Mouse (Mus musculus) hindbrain, embryonic 12.5 days (tissue): ENCODE measurements around the gene Ptprk. TPM values are rescaled to one million over a fixed set of nuclear protein-coding genes. Genes with fewer than 3 reads are reported as not detected.

Experiments
- ATAC-seq: fragments of 200-750 bp; cut with Nextera tagmentation; 2 replicates; pipeline ENCODE4 v1.8.0; 2017; ENCODE audit warnings: moderate TSS enrichment; ENCODE audit not compliant: low FRiP score
- H3K27ac ChIP-seq: fragments of 300-500 bp; sonication (generic); 2 replicates; pipeline ENCODE4 v1.5.1; 2016; ENCODE audit warnings: mild to moderate bottlenecking
- H3K27me3 ChIP-seq: fragments of 300-500 bp; sonication (generic); 2 replicates; pipeline ENCODE4 v1.6.1; 2016; ENCODE audit warnings: mild to moderate bottlenecking
- H3K36me3 ChIP-seq: fragments of 300-500 bp; sonication (generic); 2 replicates; pipeline ENCODE4 v1.6.1; 2016; ENCODE audit warnings: mild to moderate bottlenecking
- H3K4me1 ChIP-seq: fragments of 300-500 bp; sonication (generic); 2 replicates; pipeline ENCODE4 v1.6.1; 2016
- H3K4me2 ChIP-seq: fragments of 300-500 bp; sonication (generic); replicated peaks from 2 replicates; pipeline ENCODE4 v1.6.1; 2016; ENCODE audit warnings: mild to moderate bottlenecking
- H3K4me3 ChIP-seq: fragments of 300-500 bp; sonication (generic); 2 replicates; pipeline ENCODE4 v1.5.1; 2016; ENCODE audit warnings: mild to moderate bottlenecking
- H3K9ac ChIP-seq: fragments of 300-500 bp; sonication (generic); 2 replicates; pipeline ENCODE4 v1.6.1; 2016; ENCODE audit warnings: mild to moderate bottlenecking, moderate library complexity
- H3K9me3 ChIP-seq: fragments of 300-500 bp; sonication (generic); replicated peaks from 2 replicates; pipeline ENCODE4 v1.6.1; 2016; ENCODE audit warnings: mild to moderate bottlenecking
- WGBS: fragments of 180-500 bp; shearing (Covaris S2); methylation state at CpG from one replicate; pipeline ENCODE4 v1.1.7; 2016; 5-methylcytosine and 5-hydroxymethylcytosine counted together
- polyA plus RNA-seq: library from polyadenylated mRNA; unstranded; fragments of >200 nt; fragmentation: Nextera tagmentation; extraction: Ambion mirVana; gene quantifications from 2 replicates; pipeline ENCODE4 v1.2.1, GENCODE M21; 2016

The Ptprk gene
- polyA plus RNA-seq, 1 experiment from 2014 or later: 31.9 TPM

DNA sequence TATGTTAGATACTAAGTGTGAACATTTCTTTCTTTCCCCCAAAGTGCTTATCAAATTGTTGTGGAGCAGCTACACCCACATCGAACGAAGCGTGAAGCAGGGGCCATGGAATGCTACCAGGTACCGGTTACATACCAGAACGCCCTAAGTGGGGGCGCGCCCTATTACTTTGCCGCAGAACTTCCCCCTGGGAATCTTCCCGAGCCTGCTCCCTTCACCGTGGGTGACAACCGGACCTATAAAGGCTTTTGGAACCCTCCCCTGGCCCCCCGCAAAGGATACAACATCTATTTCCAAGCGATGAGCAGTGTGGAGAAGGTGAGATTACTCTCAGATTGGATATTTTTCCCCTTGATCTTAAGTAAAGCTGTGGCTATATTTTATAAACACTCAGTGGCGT lies 418.2 kb downstream of the Ptprk start:
- Histone ChIP-seq H3K27me3 (no peaks in the 10 kb centered on the region), H3K4me3 (no peak overlapping the region)
- WGBS: 25% methylated on average over 14 of the region's 14 CpGs

DNA sequence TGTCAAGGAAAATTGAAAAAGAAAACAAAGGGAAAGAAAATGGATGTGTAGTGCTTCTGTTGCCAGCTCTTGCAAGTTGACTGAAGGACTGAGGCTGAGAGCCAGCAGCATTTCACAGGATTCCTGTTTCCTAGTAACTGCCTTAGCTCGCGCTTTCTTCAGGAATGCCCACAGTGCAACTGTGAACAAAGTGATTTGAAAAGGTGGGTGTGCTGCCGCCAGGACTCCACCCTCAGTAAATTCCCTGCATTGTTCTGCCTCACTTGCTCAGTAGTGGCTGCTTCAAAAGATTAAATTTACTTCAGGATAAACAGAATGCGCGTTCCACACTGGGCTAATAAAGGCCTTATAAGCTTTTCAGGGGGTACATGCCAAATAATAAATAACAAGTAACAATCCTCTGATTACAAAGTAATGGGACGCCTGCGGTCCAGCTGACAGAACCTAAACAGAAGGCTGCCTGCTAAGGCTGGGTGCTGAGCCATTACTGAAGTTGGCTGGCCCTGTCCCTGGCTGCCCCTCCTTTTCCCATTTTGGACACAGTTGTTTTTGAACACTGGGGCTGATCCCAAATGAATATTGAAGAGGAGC lies 418.7 kb downstream of the Ptprk start:
- 15% methylated on average over 7 of the region's 7 CpGs for WGBS
- Histone ChIP-seq H3K4me3 (no peak overlapping the region), H3K4me2 (peak overlapping the region; percentile 44), H3K27ac (peak overlapping the region; percentile 52; the same call in 1 of the 2 replicates), H3K27me3 (no peaks in the 10 kb centered on the region), H3K36me3 (no peaks in the 10 kb centered on the region), H3K9ac (no peak overlapping the region), H3K4me1 (peaks cover 12% of the 10 kb centered on the region), H3K9me3 (no peaks in the 10 kb centered on the region)
- peak; percentile 93 for ATAC-seq

More for the DNA sequence above, 418.2 kb downstream of the Ptprk start:
- Histone ChIP-seq H3K4me2 (peak overlapping the region; percentile 44), H3K9ac (no peak overlapping the region), H3K4me1 (peaks cover 12% of the 10 kb centered on the region), H3K27ac (peak overlapping the region; percentile 19), H3K9me3 (no peaks in the 10 kb centered on the region), H3K36me3 (no peaks in the 10 kb centered on the region)
- peak; percentile 41 for ATAC-seq

DNA sequence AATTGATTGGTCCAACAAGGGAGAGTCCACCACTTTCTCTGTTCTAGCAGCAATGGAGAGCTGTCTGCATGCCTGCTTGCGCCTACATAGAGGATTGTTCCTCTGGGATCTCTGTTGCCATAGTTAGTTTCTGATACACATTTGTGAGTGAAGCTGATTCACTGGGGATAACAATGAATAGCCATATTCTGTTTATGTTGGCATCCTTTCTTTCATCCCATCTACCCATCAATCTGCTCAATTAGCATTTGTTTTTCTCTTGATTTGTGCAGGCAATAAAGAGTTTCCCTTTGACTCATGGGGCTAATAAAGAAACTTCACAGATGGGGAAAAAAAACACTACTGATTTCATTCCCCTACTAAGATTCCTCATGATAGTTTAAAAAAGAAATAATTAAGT lies 423.2 kb downstream of the Ptprk start:
- no peaks in the 10 kb centered on the region for H3K27me3 ChIP-seq
- H3K4me3 ChIP-seq: no peak overlapping the region
- no peak overlapping the region for H3K27ac ChIP-seq
- 85% methylated on average over 1 of the region's 1 CpGs for WGBS
- H3K4me1 ChIP-seq: peaks cover 9% of the 10 kb centered on the region
- ATAC-seq: no peak
- H3K4me2 ChIP-seq: no peak overlapping the region
- H3K36me3 ChIP-seq: no peaks in the 10 kb centered on the region
- H3K9ac ChIP-seq: no peak overlapping the region
- no peaks in the 10 kb centered on the region for H3K9me3 ChIP-seq

DNA sequence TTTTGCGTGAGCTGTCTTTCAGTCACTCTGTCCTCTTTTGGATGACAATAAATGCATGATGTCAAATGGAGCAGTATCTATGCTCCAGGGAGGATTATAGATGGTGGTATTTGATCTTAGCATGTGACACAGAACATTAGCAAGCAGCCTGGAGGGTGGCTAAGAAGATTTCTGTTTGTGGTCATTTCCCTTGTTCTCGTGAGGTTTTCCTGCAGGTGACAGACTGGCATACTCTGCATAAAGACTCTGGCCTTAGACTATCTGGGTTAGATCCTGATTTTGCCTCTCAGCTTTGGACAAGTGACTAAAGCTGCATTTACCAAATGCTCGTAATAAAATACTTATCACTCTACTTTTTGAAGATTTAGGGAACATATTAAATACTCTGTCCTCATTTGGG lies 423.9 kb downstream of the Ptprk start:
- no peak for ATAC-seq
- WGBS: 89% methylated on average over 3 of the region's 3 CpGs
- H3K9me3 ChIP-seq: no peaks in the 10 kb centered on the region
- H3K4me1 ChIP-seq: peaks cover 2% of the 10 kb centered on the region
- H3K36me3 ChIP-seq: no peaks in the 10 kb centered on the region
- no peak overlapping the region for H3K9ac ChIP-seq
- no peak overlapping the region for H3K27ac ChIP-seq
- H3K4me3 ChIP-seq: no peak overlapping the region
- H3K4me2 ChIP-seq: no peak overlapping the region
- no peaks in the 10 kb centered on the region for H3K27me3 ChIP-seq

DNA sequence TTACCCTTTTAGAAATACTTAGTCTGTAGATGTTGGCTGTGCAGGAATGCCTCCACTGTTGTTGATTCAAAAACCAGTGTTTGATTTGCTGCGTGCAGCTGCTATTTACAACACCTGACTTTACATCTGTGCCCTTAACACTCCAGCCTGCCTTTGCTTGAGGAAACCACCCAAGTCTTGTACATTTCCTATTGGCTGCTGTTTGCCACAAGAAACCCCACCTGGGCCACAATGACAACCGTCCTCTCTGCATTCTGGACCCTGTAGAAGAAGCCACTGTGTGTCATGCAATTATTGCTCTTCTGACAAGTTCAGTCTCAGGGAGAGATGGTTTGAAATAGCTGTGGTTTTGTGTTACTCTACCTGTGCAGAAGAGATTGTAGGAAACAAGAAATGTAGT lies 439.0 kb downstream of the Ptprk start:
- Histone ChIP-seq H3K27ac (no peak overlapping the region), H3K36me3 (no peaks in the 10 kb centered on the region), H3K9me3 (no peaks in the 10 kb centered on the region), H3K9ac (no peak overlapping the region), H3K27me3 (no peaks in the 10 kb centered on the region), H3K4me1 (no peaks in the 10 kb centered on the region), H3K4me3 (no peak overlapping the region), H3K4me2 (no peak overlapping the region)
- ATAC-seq: no peak
- WGBS: 83% methylated on average over 2 of the region's 2 CpGs

DNA sequence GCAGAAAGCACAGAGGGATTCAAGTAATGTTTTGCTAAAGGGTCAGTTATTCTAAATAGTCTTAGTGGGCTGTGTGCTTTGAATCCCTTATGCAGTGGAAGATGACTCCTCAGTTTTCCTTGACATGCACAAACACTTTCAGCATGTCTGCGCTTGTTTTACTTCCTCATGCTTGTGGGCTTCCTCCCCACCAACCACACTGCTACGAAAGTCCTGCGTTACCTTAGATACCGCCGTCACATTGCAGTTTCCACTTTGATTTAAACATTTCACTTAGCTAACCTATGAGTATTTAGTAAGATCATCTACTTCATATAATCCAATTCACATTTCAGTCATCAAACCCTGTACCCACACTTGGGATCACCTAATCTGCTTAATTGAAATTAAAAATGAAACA lies 441.5 kb downstream of the Ptprk start:
- no peaks in the 10 kb centered on the region for H3K27me3 ChIP-seq
- ATAC-seq: no peak
- H3K4me1 ChIP-seq: no peaks in the 10 kb centered on the region
- H3K27ac ChIP-seq: no peak overlapping the region
- no peak overlapping the region for H3K9ac ChIP-seq
- H3K4me3 ChIP-seq: no peak overlapping the region
- no peaks in the 10 kb centered on the region for H3K9me3 ChIP-seq
- 94% methylated on average over 5 of the region's 5 CpGs for WGBS
- H3K36me3 ChIP-seq: no peaks in the 10 kb centered on the region
- no peak overlapping the region for H3K4me2 ChIP-seq

DNA sequence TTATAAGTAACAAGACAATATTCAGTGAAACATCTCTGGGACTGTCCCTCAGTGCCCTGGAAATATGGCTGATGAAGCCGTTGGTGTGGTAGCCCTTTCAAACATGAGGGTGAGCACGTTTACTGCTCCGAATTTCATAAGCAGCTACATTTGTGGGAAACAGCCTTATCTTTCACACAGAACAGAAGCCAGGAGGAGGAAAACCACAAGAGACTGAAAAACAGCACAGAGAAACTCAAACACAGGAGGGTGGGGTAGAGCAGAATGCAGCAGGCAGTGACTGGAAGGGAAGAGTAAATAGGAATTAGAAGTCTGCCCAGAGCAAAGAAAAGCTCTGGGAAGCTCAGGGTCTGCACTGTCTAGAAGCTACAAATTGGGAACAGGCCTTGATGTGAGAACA lies 443.7 kb downstream of the Ptprk start:
- no peak for ATAC-seq
- WGBS: 79% methylated on average over 3 of the region's 3 CpGs

DNA sequence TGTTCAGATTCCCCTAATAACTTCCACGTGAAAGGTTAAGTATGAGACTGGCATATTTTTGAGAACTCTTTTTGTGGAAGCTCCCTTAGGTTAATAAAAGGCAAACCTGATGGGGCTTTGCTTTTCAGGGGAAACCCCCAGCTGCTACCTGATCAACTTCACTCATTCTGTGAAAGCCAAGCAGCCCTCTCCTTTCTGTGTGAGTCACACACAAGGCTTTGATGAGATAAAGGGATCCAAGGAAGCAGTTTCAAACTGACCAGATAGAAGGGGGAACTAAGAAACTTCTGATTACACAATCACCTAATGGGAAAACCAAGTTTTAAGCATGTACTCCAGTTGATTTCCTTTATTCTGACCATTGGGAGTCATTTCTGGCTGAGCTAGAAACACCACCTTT lies 445.2 kb downstream of the Ptprk start:
- Histone ChIP-seq H3K4me3 (no peak overlapping the region), H3K4me1 (no peaks in the 10 kb centered on the region), H3K9me3 (no peaks in the 10 kb centered on the region), H3K36me3 (no peaks in the 10 kb centered on the region), H3K27me3 (no peaks in the 10 kb centered on the region), H3K27ac (no peak overlapping the region), H3K4me2 (no peak overlapping the region), H3K9ac (no peak overlapping the region)
- ATAC-seq: no peak
- 86% methylated on average over 1 of the region's 1 CpGs for WGBS

More for the DNA sequence above, 443.7 kb downstream of the Ptprk start:
- no peak overlapping the region for H3K9ac ChIP-seq
- no peaks in the 10 kb centered on the region for H3K27me3 ChIP-seq
- H3K4me1 ChIP-seq: no peaks in the 10 kb centered on the region
- no peaks in the 10 kb centered on the region for H3K9me3 ChIP-seq
- no peak overlapping the region for H3K4me3 ChIP-seq
- H3K4me2 ChIP-seq: no peak overlapping the region
- H3K27ac ChIP-seq: no peak overlapping the region
- H3K36me3 ChIP-seq: no peaks in the 10 kb centered on the region

DNA sequence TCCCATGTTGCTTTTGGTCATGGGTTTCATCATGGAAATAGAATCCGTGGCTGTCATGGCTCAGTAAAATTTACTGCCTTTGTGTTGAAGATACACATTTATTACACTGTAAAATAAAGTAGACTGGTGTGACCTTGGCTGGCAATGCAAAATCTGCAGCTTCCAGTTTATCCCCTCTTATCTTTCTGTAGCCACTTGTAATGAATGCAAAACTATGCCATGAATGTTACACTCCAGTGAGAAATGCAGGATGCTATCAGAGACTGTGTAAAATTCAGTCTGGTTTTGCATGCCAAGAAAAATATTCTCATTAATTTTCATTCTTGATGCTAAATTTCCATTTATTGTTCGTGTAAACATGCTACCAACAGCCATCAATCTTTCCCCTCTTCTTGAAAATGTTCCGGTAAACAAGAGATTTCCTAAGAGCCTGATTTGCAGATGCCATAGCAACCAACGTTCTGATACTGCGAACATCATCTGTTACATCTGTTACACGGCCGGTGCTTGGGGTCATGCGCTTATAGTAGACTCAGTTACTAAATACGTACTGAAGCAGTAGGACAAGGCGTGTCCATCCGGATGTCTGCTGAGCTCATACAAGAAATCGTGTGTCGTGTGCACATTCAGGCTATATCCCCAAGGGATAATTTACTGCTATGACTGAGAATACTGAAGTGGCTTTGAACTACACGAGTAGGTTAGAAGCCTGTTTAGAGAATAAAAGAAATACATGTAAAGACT lies 449.5 kb downstream of the Ptprk start:
- H3K27ac ChIP-seq: no peak overlapping the region
- H3K27me3 ChIP-seq: no peaks in the 10 kb centered on the region
- peak; percentile 52; the same call in 1 of the 2 replicates for ATAC-seq
- 73% methylated on average over 14 of the region's 14 CpGs for WGBS
- no peaks in the 10 kb centered on the region for H3K4me1 ChIP-seq
- no peak overlapping the region for H3K9ac ChIP-seq
- H3K9me3 ChIP-seq: no peaks in the 10 kb centered on the region
- no peaks in the 10 kb centered on the region for H3K36me3 ChIP-seq
- no peak overlapping the region for H3K4me2 ChIP-seq
- H3K4me3 ChIP-seq: no peak overlapping the region

DNA sequence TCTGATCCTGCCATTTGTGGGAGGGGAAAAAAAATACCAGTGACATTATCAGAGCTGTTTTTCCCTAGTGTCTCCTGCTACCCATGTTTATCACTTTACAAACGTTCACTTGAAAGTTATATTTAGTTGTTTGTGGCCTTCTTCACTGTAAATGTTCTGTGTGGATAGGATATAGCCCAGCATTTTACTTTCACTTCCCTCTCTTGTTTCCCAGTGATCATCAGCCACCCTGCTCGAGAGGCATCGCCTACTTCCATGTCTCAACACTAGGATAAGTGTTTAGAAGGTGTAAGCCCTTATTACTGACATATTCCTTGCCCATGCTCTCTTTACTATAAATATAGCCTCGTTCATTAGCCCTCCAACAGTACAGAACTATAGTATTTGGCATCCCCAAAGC lies 466.0 kb downstream of the Ptprk start:
- no peak overlapping the region for H3K4me2 ChIP-seq
- ATAC-seq: no peak
- no peaks in the 10 kb centered on the region for H3K4me1 ChIP-seq
- no peaks in the 10 kb centered on the region for H3K27me3 ChIP-seq
- WGBS: 83% methylated on average over 4 of the region's 4 CpGs
- no peak overlapping the region for H3K27ac ChIP-seq
- no peak overlapping the region for H3K4me3 ChIP-seq
- no peaks in the 10 kb centered on the region for H3K36me3 ChIP-seq
- no peak overlapping the region for H3K9ac ChIP-seq
- no peaks in the 10 kb centered on the region for H3K9me3 ChIP-seq

DNA sequence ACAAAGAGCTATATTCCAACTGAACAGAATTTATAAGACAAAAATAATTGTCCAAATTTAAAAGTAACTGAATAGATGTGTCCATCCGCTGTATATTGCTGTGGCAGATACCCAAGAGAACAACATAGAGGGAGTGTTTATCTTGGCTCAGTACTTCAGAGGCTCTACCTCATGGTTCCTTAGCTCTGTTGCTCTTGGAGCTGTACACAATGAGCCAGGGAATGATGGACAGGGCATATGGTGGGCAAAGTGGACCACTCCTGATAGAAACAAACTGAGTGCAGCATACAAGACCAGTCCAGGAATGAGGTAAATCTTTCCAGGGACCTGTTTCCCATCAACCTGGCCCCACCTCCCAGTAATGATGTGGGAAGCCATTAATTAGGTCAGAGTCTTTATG lies 468.1 kb downstream of the Ptprk start:
- ATAC-seq: no peak
- no peaks in the 10 kb centered on the region for H3K36me3 ChIP-seq
- H3K4me1 ChIP-seq: no peaks in the 10 kb centered on the region
- H3K27me3 ChIP-seq: no peaks in the 10 kb centered on the region
- H3K4me2 ChIP-seq: no peak overlapping the region
- H3K27ac ChIP-seq: no peak overlapping the region
- no peaks in the 10 kb centered on the region for H3K9me3 ChIP-seq
- H3K4me3 ChIP-seq: no peak overlapping the region
- 97% methylated on average over 1 of the region's 1 CpGs for WGBS
- no peak overlapping the region for H3K9ac ChIP-seq

DNA sequence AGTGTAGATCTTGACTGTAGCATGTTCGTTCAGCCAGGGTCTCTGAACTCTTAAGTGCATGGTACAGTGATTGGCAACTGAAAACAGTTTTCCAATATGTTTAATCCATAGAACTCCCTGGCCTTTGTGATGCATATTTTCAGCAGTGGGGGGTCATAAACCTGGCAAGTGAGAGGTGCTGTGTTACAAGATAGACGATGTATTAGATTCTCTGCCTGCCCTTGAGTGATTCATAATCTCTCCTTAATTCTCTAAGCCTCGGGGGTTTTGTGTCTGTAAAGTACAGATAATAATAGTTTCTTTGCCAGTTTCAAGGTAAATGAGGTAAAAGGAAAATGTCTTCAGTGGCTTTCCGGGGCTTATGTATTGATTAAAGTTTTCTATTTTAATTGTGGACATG lies 475.9 kb downstream of the Ptprk start:
- Histone ChIP-seq H3K9ac (no peak overlapping the region), H3K4me3 (no peak overlapping the region), H3K4me1 (no peaks in the 10 kb centered on the region), H3K4me2 (no peak overlapping the region), H3K27ac (no peak overlapping the region), H3K36me3 (no peaks in the 10 kb centered on the region), H3K27me3 (no peaks in the 10 kb centered on the region), H3K9me3 (no peaks in the 10 kb centered on the region)
- ATAC-seq: no peak
- 48% methylated on average over 4 of the region's 4 CpGs for WGBS

DNA sequence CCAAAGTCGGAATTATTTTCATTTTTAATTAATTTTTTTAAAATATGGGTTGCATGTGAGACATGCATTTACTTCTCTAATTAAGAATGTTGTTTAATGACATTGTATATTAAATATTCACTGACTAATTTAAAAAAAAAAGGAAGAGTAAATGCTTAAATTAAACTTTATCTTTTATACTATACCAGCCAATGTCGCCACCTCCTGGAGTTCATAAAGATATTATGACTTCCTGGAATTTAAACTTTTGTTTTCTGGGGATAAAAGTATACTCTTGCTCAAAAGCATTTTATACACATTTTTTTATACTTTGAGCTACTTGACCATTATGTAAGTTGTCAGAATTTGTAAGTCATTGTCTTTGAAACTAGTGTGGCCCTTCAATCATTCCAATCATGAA lies 477.4 kb downstream of the Ptprk start:
- no peak for ATAC-seq
- H3K4me2 ChIP-seq: no peak overlapping the region
- H3K9me3 ChIP-seq: no peaks in the 10 kb centered on the region
- 97% methylated on average over 2 of the region's 2 CpGs for WGBS
- no peak overlapping the region for H3K9ac ChIP-seq
- no peaks in the 10 kb centered on the region for H3K36me3 ChIP-seq
- no peaks in the 10 kb centered on the region for H3K4me1 ChIP-seq
- H3K4me3 ChIP-seq: no peak overlapping the region
- no peak overlapping the region for H3K27ac ChIP-seq
- H3K27me3 ChIP-seq: no peaks in the 10 kb centered on the region
